Mouse (Mus musculus) myocyte (in vitro differentiated cells): ENCODE data around the gene AI464131.

ENCODE experiments used
- E2F4 ChIP-seq: IDR thresholded peaks from one replicate; pipeline ENCODE4 v1.6.1; 2011; ENCODE audit warnings: mild to moderate bottlenecking, control low read depth, moderate library complexity; ENCODE audit not compliant: insufficient read depth
- MAX ChIP-seq: IDR thresholded peaks from one replicate; pipeline ENCODE4 v1.6.1; 2011; ENCODE audit warnings: low read depth, mild to moderate bottlenecking, control low read depth
- MYOD1 ChIP-seq, 3 experiments: IDR thresholded peaks; one replicate each; pipeline ENCODE4 v1.6.1; 2011; ENCODE audit warnings: control low read depth in 2 of 3, low read depth in 2 of 3, mild to moderate bottlenecking in 2 of 3, moderate library complexity in 1 of 3; ENCODE audit not compliant: insufficient read length in 2 of 3, control insufficient read depth in 1 of 3
- MYOG ChIP-seq, 3 experiments: IDR thresholded peaks; one replicate each; pipeline ENCODE4 v1.6.1; 2011; ENCODE audit warnings: control low read depth in 2 of 3, low read depth in 2 of 3, mild to moderate bottlenecking in 2 of 3; ENCODE audit not compliant: insufficient read length in 2 of 3, control insufficient read depth in 1 of 3, insufficient read depth in 1 of 3
- POLR2A ChIP-seq: IDR thresholded peaks from one replicate; pipeline ENCODE4 v1.6.1; 2011; ENCODE audit warnings: low read depth, mild to moderate bottlenecking, control low read depth, moderate library complexity; ENCODE audit not compliant: insufficient read length
- POLR2AphosphoS2 ChIP-seq: IDR thresholded peaks from one replicate; pipeline ENCODE4 v1.6.1; 2011; ENCODE audit warnings: low read depth, control low read depth; ENCODE audit not compliant: insufficient read length
- SRF ChIP-seq: IDR thresholded peaks from one replicate; pipeline ENCODE4 v1.6.1; 2011; ENCODE audit warnings: low read depth; ENCODE audit not compliant: control insufficient read depth, insufficient read length
- TCF12 ChIP-seq: IDR thresholded peaks from one replicate; pipeline ENCODE4 v1.6.1; 2011; ENCODE audit warnings: mild to moderate bottlenecking, control low read depth; ENCODE audit not compliant: poor library complexity, insufficient read depth, severe bottlenecking
- USF1 ChIP-seq: IDR thresholded peaks from one replicate; pipeline ENCODE4 v1.6.1; 2011; ENCODE audit warnings: low read depth, mild to moderate bottlenecking, control low read depth, moderate library complexity

GRCm38 (mm10) chr4:41527076-41527475 lies 24.2 kb upstream of the AI464131 start:
- TF ChIP-seq SRF = no peak
- no peak for TF ChIP-seq MYOD1 (IDR thresholded peaks at IDR 0.05; ENCODE audit: control insufficient read depth in 1 of 3, insufficient read length in 2 of 3, low read depth in 2 of 3)
- no peak for TF ChIP-seq POLR2A
- TF ChIP-seq E2F4 = no peak
- no peak for TF ChIP-seq TCF12
- no peak for TF ChIP-seq POLR2AphosphoS2
- TF ChIP-seq USF1 = no peak
- TF ChIP-seq MYOG (IDR thresholded peaks at IDR 0.05; ENCODE audit: control insufficient read depth in 1 of 3, insufficient read depth in 1 of 3, insufficient read length in 2 of 3, low read depth in 2 of 3) = no peak
- no peak for TF ChIP-seq MAX
